Mouse (Mus musculus) CH12.LX (cell line): Measurements from ENCODE around the gene Trio.

Experiments
- CHD1 ChIP-seq: IDR thresholded peaks from 2 replicates; pipeline ENCODE4 v1.6.1; 2012; ENCODE audit warnings: low read depth, low read length, improper control_type of control experiment, inconsistent platforms
- CTCF ChIP-seq, 2 experiments: IDR thresholded peaks in 1 of 2; conservative IDR thresholded peaks in 1 of 2; 2 replicates each; pipeline ENCODE4 v1.5.1; 2011 to 2012; ENCODE audit warnings: low read depth in 2 of 2, low read length in 2 of 2, improper control_type of control experiment in 1 of 2, inconsistent platforms in 1 of 2, mild to moderate bottlenecking in 1 of 2, moderate library complexity in 1 of 2
- ELF1 ChIP-seq: IDR thresholded peaks from 2 replicates; pipeline ENCODE4 v1.6.1; 2014; ENCODE audit warnings: low read depth, mild to moderate bottlenecking, inconsistent platforms, low read length, improper control_type of control experiment
- EP300 ChIP-seq: IDR thresholded peaks from 2 replicates; pipeline ENCODE4 v1.6.1; 2011; ENCODE audit warnings: low read length, improper control_type of control experiment
- POLR2A ChIP-seq: IDR thresholded peaks from 2 replicates; pipeline ENCODE4 v1.6.1; 2011; ENCODE audit warnings: low read depth, mild to moderate bottlenecking, improper control_type of control experiment, low read length

- TF ChIP-seq EP300 (no peak), CTCF (conservative IDR thresholded peaks at IDR 0.05 in 1 of 2, IDR thresholded peaks at IDR 0.05 in 1 of 2; ENCODE audit: low read depth in 2 of 2, low read length in 2 of 2) (no peak), POLR2A (no peak), CHD1 (no peak), ELF1 (no peak)
These were observed 265.0 kb downstream of the Trio start for GRCm38 (mm10) chr15:27760655-27761054.
